Mouse (Mus musculus): ENCODE results near the gene Arhgef33. TPM values are rescaled to one million over a fixed set of nuclear protein-coding genes. Genes with fewer than 3 reads are reported as not detected.

Arhgef33 gene
- 3.2 TPM for polyA plus RNA-seq (2014; fragmentation: Illumina TruSeq; extraction: RNeasy Lipid Tissue Mini Kit (QIAGEN cat#74804); ENCODE audit: low read depth, low replicate concordance)

DNA sequence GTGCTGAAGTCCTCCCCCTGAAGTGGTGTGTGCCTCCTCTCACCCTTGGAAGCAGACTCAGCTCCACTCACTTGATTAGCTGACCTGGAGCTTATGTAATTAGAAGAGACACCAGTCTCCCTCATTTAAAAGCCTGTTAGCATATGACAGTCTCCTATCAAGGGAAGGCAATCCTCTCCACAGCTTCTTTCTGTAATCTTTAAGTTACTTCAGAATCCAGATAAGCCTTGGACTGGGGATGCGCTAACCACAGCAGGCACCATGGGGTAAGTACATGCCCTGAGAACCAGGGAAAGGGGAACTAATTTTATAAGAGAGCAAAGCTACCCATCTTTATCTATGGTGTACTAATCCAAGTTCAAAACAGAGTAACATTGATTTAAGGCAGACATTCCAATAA is at the start of gene Arhgef33:
Gene Arhgef33 (plus strand): TSS at position 157 of the 400 bp plus-strand sequence.

DNA sequence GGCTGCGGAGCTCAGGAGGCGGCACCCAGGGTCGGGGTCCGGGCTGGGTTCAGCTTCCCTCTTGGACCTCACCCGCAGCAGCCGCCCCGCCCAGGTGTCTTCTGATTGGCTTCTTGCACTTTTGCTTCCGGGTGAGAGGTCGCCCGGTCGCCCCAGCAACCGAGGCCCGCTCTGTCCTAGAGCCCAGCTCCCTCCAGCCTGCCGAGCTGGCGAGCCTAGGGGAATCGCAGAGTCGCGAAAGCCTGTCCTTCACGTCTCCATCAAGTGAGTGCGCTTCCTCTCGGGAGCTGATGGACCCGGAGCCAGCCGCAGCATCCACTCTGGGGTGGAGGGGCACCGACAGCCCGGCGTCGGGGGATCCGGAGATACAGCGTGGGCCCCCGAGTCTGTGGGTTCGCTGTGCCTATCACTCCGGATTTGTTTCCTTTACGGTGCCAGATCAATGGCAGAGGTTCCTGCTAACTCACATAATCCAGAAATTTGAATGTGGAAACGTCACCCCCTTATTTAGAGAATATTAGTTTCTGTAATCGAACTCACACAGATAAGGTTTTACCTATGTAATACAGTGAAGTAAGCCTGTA is 17.0 kb upstream of the Arhgef33 start, which contains the start of the genes Morn2 and Dhx57:
Gene Morn2 (plus strand): TSS at position 130 of the 584 bp plus-strand sequence.
Gene Dhx57 (minus strand): TSS at position 403 of the 584 bp plus-strand sequence.

DNA sequence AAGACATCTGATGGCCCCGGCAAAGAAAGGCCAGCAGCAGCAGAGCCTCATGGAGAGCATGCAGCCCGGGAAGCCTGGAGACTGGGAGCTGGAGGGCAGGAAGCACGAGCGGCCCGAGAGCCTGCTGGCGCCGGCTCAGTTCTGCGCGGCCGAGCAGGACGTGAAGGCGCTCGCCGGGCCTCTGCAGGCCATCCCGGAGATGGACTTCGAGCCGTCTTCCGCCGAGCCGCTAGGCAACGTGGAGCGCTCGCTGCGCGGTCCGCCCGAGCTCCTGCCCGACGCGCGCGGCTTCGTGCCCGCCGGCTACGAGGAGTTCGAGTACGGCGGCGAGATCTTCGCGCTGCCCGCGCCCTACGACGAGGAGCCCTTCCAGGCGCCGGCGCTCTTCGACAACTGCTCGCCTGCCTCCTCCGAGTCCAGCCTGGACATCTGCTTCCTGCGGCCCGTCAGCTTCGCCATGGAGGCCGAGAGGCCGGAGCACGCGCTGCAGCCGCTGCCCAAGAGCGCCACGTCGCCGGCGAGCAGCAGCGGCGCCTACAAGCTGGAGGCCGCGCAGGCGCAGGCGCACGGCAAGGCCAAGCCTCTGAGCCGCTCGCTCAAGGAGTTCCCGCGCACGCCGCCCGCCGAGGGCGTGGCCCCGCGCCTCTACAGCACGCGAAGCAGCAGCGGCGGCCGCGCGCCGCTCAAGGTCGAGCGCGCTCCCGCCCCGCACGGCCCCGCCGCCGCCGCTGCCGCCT is 66.0 kb downstream of the Arhgef33 start, which contains the start of gene Gm10190:
Gene Gm10190 (minus strand): TSS at position 553 of the 737 bp plus-strand sequence.

Other genes with a start within 250 kb of the Arhgef33 start
- 68.9 TPM for gene Hnrnpll, start 245.1 kb upstream of the Arhgef33 start, polyA plus RNA-seq (2014; fragmentation: Illumina TruSeq; extraction: RNeasy Lipid Tissue Mini Kit (QIAGEN cat#74804); ENCODE audit: low read depth, low replicate concordance)
- 152 TPM for gene Galm, start 179.9 kb upstream of the Arhgef33 start, polyA plus RNA-seq (2014; fragmentation: Illumina TruSeq; extraction: RNeasy Lipid Tissue Mini Kit (QIAGEN cat#74804); ENCODE audit: low read depth, low replicate concordance)
- 122 TPM for gene Srsf7, start 100.1 kb upstream of the Arhgef33 start, polyA plus RNA-seq (2014; fragmentation: Illumina TruSeq; extraction: RNeasy Lipid Tissue Mini Kit (QIAGEN cat#74804); ENCODE audit: low read depth, low replicate concordance)
- gene Ttc39d, start 99.9 kb upstream of the Arhgef33 start, polyA plus RNA-seq (2014; fragmentation: Illumina TruSeq; extraction: RNeasy Lipid Tissue Mini Kit (QIAGEN cat#74804); ENCODE audit: low read depth, low replicate concordance), result 0.57 TPM
- 9.9 TPM for gene Gemin6, start 83.0 kb upstream of the Arhgef33 start, polyA plus RNA-seq (2014; fragmentation: Illumina TruSeq; extraction: RNeasy Lipid Tissue Mini Kit (QIAGEN cat#74804); ENCODE audit: low read depth, low replicate concordance)
- 41.7 TPM for gene Morn2, start 17.2 kb upstream of the Arhgef33 start, polyA plus RNA-seq (2014; fragmentation: Illumina TruSeq; extraction: RNeasy Lipid Tissue Mini Kit (QIAGEN cat#74804); ENCODE audit: low read depth, low replicate concordance)
- gene Dhx57, start 16.9 kb upstream of the Arhgef33 start, polyA plus RNA-seq (2014; fragmentation: Illumina TruSeq; extraction: RNeasy Lipid Tissue Mini Kit (QIAGEN cat#74804); ENCODE audit: low read depth, low replicate concordance), result 9.3 TPM
- not detected for gene Gm10190, start 66.1 kb downstream of the Arhgef33 start, polyA plus RNA-seq (2014; fragmentation: Illumina TruSeq; extraction: RNeasy Lipid Tissue Mini Kit (QIAGEN cat#74804); ENCODE audit: low read depth, low replicate concordance)
- 34.4 TPM for gene Sos1, start 173.0 kb downstream of the Arhgef33 start, polyA plus RNA-seq (2014; fragmentation: Illumina TruSeq; extraction: RNeasy Lipid Tissue Mini Kit (QIAGEN cat#74804); ENCODE audit: low read depth, low replicate concordance)

Measured in kidney, adult 10 weeks (tissue).